Mouse (Mus musculus) layer of hippocampus, adult 18-20 months (tissue): ENCODE measurements at regions not wholly inside any gene's neighbourhood (a gene's known extent, or its start where the extent isn't known, plus 50 kb on each side); places are given as distances from the start of the nearest gene placed in this dataset.

Experiments used
- DNase-seq, 2 experiments: peaks; one replicate each; pipeline ENCODE4 v3.0.0; 2022; ENCODE audit warnings: low spot score in 2 of 2

DNA sequence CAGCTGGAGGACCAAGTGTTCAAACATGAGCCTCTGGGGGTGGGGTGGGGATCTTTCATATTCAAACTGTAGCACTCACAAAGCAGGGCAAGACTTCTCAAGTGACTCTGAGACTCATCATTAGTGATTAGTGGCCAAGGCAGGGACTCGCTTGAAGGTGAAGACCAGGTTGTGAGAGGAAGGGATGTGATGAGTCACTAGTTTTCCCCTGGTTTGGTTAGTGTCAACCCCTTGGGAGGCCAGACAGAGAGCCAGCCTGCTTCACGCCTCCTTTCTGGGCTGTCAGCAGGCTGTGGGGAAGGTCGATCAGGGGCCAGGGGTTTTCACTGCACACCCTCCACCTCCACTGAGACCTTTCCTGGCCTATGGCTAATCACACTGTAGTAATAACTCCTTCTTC, 65.2 kb downstream of the Slc30a10 start:
- no peak for DNase-seq

DNA sequence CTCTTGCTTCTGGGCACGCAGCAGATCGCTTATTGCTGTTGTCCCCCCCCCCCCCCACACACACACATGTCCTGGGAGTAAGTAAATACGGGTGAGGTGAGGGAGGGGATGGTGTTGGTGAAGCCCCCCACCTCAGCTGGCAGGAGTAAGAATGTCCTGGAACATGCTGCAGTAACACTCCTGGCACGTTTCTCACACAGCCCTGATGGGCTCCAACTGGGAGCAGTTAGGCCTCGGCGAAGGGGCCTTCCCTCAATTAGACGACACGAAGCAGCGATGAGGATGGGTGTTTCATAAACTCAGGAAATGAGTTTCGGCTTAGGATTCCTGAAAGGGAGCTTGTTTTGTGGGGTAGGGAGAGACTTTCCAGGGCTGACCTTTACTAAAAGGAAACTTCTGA, 69.4 kb downstream of the Slc30a10 start:
- no peak for DNase-seq

DNA sequence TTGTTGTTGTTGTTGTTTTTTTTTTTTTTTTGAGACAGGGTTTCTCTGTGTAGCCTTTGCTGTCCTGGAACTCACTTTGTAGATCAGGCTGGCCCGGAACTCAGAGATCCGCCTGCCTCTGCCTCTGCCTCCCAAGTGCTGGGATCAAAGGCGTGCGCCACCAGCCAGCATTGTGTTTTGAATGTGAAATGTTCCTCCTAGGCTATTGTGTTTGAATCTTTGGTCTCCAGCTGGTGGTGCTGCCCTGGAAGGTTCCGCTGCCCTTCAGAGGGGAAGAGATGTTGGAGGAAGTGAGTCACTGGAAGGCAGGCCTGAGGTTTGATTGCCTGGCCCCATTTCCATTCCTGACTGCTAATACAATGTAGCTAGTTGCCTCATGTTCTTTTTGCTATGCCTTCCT, 78.8 kb downstream of the Slc30a10 start:
- no peak for DNase-seq

DNA sequence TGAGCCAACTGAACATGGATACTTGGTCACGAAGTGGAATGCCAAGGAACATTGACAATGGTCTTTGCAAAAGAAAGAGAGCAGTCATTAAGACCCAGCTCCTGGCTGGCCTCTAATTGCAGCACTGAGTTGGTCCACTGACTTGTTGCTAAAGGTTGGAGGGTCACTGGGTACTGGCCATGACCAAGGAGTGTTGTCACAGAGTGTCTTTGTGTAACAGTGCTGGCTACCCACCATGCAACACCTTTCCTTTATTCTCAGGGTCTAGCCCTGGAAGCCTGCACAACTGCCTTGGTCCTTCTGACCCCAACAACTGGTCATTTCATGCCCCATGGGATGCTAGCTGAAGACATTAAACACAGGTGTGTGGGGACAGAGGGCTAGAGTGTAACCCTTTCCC, 79.5 kb downstream of the Slc30a10 start:
- no peak for DNase-seq

DNA sequence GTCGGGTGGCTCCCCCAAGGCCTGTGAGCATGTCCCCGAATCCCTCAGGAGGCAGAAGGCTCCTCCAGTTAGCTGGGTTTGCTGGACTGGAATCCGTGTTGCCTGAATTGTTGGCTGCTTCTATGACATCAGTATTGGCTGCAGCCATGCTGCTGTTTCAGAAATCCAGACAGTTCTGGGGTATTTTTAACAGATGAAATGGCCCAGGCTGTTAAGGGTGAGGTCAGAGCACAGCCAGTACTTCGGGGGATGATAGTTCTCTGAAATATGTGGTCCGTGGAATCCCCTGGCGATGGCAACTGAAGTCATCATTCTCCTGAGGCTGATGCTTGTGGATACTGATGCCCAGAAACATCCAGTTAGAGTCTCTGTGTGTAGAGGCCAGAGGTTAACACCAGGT, 80.7 kb downstream of the Slc30a10 start:
- DNase-seq, result no peak

DNA sequence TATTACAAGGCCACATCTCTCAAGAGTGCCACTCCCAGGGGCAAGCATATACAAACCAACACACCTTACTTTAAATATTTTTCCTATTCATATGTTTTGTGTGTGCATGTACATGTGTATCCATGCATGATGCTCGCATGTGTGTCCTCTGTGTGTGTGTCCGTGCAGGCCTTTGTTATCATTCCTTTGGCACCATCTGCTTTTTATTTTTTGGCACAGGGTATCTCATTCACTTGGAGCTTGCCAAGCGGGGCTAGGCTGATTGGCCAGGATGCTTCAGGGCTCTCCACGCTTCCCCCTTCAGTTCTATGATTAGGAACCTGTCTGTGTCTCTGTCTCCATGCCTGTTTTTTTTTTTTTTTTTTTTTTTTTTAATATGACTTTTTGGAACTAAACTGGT, 82.6 kb downstream of the Slc30a10 start:
- DNase-seq, result no peak

DNA sequence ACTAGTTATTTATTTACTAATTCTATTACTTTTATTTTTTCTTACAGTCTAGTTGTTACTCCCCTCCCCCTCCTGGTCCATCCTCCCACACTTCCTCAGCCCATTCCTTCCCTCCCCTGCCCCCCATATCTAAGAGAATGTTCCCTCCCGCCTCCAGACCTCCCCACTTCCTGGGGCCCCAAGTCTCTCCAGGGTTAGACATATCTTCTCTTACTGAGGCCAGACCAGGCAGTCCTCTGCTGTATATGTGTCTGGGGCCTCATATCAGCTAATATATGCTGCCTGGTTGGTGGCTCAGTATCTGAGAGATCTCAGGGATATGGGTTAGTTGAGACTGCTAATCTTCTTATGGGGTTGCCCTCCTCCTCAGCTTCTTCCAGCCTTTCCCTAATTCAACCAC, 84.8 kb downstream of the Slc30a10 start:
- no peak for DNase-seq

DNA sequence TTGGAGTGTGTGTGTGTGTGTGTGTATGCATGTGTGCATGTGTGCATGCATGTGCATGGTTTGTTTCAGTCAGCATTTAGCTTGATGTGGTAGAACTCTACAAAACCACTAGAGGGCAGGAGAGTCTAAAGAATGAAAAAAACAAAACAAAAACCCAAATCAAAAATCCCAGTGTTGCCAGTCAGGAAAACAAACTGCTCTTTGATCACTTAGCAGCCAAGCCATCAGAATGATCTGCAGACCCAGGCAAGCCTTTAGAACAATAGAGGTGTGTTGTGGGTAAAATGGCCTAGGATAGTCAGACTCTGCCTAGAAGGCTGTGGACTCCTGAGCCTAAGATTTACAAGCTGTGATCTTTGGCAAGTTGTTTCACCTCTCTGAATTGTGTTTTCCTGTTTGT, 91.7 kb downstream of the Slc30a10 start:
- peak in 1 of 2 experiments; percentile 46 for DNase-seq

DNA sequence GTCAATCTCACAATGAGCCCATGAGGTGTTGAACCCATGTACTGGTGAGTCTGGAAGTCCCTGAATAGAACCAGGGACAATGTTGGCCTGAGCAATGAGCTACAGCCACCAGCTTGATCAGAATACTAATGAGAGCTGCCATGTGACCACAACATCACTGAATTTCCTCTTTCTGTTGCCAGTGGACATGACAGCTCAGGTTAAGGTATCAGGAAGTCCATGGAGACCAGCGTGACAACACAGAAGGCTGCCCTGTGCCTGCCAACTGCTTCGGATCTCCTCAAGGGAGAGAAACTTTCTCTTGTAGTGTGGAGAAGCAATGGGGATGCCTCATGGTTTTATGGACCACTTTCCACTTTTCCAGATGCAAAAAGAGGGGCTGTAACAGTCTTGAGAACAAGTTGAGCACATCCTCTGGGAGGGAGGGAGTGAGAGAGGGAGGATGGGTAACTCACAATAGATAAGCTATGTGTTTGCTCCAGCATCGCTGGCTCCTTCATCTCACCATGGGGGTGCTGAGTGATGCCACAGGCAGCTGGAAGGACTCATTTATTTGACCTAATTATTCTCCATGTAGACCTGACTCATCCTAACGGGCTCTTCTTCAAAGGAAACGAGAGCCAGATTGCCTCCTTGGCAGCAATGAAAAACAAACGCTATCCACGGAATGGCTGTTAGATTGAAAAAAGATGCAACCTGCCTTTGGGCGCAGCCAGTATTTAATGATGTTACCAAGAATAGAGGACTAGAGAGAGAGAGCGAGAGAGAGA, 118.3 kb downstream of the Slc30a10 start:
- peak; percentile 22 to 34 for DNase-seq

DNA sequence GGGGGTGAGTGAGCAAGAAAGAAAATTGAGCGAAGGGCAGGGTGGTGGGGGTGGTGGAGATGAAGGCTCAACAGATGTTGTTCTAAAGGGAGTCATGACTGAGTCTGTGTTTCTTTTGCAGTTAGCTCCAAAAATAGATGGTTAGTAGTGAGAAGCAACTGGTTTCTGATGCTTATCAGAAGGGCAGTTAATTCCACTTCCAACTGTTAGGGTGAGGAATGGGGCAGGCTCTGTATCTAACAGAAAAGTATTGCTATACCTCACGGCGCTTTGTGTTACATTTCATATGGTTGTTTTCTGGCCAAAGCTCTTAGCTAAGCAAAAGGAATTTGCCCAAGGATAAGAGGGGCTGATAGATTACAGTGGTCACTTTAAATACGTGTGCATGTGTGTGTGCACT, 120.3 kb downstream of the Slc30a10 start:
- no peak for DNase-seq

DNA sequence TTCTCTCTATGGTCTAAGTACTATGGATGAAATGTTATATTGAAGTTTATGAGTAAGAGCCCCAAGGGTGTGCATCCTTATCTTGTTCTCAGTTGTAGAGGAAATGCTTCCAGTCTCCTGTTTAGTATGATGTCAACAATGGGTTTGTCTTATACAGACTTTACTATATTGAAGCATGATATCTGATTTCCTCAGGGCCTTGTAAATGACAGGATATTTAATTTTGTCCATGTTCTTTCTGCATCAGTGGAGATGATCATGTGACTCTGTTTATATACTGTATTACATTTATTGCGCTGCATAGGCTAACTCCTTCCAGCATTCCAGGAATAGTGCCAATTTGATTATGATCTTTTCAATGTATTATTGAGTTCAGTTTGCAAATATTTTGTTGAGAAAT, 125.2 kb downstream of the Slc30a10 start:
- DNase-seq, result no peak

DNA sequence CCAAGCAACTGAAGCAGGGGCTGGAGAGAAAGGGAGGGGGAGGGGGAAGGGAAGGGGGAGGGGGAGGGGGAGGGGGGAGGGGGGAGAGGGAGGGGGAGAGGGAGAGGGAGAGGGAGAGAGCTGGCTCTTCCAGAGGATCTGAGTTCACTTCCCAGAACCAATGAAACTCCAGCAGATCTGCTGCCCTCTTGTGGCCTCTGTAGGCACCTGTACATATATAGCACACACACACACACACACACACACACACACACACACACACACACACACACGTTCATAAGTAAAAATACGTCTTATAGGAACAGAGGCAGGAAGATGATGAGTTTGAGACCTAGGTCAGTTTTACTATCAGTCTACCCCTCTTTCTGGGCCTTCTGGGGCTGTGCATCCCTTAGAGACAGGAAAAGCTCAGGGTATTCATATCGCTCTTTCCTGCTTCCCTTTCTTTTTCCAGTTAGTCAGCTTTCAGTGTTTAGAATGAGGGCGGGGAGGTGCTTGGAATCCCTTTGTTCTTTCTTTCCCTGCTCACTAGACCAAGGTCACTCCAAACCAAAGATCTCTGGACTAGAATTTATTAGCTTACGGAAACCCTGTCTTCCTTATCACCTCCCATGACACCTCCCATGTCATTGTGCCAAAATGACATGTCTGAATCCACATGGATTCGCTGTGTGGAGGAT, 130.7 kb downstream of the Slc30a10 start:
- no peak for DNase-seq

DNA sequence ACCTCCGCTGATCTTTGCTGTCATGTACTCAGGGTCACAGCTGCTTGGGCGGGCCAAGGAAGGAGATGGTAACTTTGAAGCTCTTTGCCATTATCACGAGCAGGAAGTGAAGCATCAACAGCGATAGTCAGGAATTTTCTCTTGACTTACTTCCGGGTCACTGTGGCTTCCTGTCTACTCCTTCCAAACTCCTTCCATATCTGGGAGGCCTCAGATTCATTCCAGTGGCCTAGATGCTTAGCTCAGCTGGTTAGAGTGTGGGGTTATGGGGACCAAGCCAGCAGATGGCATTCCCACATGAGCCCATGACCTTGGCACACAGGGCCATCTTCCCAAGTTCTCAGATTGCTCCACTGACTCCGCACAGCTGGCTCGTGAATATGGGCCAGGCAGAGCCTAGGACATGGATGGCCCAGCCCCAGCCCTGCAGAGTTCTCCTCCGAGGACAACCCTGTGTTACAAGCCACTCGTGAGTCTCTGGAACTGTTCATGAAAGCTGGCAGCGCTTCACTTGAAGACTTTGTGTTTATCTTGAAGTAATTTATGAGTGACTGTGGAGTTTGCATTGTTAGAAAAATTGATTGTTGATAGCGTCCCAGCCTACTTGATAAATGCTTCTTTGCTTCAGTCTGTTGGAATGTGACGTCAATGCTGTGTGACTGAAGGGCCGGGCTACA, 133.2 kb downstream of the Slc30a10 start:
- no peak for DNase-seq

DNA sequence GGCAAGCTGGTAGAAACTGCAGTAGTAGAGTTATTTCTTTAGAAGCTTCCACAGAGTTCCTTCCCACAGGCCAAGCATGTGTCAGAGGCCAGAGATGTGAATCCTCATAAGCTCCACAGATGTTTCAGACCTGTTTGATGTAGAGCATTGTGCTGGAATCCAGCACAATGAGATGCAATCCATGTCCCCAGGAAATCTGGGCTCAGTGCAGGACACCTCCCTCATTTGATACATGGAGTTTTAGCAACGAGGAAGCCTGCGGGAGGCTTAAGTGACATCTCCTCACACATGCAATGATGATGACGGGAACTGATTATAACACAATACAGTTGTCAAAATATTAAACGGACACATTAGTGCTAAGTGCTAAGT, 133.7 kb downstream of the Slc30a10 start:
- no peak for DNase-seq

DNA sequence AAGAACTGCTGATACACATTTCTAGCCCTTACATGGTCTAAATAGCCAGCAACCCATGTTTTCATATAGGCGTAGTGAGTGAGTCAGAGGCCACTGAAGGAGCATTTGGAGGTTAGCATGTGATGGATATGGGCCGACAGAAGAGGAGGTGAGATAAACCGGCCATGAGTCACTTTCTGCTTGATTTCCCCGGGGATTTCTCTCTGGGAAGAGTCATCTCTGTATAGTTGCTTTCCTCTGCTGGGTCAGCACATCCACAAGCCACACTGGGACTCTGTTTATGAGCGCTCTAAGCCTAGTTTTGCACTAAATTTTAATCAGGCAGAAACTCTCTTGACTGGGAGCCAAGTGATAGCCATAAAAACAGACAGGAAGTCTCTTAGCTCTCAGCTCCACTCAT, 142.2 kb downstream of the Slc30a10 start:
- no peak for DNase-seq

DNA sequence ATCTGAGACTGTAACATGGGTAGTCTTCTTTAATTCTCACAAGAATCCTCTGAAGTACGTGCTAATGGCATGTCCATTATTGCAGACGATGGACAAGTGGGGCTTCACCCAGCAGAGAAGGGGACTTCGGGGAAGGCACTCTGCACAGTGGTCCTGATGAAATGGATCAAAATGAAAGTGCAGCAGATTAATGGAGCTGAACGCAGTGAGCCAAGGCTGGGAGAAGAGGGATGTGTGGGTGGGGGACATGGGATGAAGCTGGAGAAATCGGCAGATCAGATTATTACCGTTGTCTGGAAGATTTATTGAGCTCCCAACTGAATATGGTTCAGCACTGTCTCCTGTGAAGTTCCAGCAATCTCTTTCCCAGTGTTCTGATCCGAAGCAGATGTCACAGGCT, 143.9 kb downstream of the Slc30a10 start:
- DNase-seq, result peak in 1 of 2 experiments; percentile 8

DNA sequence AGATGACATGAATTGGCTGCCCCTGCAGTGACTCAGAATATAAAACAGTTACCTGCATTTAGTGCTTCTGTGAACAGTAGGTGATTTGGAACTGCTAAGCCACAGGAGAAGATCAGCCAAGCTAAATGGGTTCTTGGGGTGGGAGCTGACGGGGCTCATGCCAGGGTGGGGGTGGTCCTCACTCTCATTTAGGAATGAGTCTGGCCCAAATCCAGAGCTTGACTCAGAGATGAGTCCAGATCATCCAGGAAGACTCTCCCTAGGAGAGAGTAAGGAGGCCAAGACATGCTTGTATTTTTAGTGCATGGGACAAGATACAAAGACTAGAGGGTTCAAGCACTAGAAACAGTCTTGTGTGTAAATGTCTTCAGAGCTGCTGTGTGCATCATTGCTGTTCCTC, 146.5 kb downstream of the Slc30a10 start:
- no peak for DNase-seq

DNA sequence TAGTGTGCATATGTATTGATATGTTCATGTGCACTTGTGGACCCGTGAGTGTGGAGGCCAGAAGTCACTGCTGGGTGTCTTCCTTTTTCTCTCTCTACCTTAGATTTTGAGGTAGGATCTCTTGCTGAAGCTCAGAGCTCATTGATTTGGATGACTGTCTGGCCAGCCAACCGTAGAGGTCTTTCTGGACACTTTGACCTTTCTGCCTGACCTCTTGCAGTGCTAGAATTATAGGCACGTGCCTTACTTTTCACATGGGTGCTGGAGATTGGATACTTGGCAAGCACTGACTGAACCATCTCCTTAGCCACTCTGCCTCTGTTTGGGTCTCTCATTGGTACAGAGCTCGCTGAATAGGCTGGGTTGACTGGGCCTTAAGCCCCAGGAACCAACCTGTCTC, 151.3 kb downstream of the Slc30a10 start:
- DNase-seq, result no peak

DNA sequence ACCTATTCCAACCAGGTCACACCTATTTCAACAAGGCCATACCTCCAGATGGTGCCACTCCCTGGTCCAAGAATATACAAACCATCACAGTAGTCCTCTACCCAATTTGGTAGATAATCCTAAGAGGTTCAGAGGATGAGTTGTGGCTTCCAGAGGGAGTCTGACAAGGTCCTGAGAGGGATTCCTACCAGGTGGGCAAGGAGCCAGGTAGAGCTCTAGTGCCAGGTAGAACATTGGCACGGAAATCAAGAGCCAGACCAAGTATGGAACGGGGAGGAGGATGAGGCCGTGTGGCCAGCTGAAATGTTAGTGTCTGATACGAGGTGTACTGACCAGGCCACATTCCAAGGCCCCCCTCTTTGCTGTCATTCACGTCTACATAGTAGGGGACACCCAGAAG, 153.0 kb downstream of the Slc30a10 start:
- no peak for DNase-seq

DNA sequence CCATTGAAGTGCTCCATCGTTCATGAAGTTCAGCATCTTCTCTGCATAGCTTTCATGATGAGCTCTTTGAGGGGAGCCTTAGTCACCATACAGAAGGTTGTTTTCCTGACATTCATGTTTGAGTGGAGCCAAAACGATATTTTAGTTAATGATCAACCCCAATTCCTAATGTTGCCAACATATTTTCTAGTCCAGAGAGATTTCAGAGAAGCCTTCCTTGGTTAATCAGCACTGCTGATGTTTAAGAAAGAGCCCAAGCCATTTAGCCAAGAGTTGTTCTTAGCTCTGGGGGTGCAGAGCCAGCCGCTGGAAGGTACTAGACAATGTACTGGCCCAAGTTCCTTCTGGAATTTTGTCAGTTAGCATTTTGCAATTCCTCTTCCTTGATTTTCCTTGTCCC, 153.8 kb downstream of the Slc30a10 start:
- no peak for DNase-seq

DNA sequence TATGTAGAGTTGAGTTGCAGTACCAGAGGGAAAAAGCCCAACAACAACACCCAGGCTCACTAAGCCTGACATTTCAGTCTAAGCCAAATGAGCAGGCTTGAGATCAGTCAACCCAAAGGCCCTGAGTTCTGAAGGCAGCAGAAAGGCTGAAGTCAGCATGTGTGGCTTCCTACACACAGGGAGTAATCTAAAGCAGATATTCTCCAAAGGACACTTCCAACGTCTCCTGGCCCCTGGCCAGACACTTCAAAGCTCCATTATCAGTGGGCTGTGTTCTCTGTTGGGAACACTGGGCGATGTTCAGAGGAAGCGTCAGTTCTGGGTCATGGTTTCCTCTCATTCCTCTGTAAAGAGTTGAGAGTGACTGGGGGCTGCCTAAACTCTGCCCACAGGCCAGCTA, 155.9 kb downstream of the Slc30a10 start:
- no peak for DNase-seq

DNA sequence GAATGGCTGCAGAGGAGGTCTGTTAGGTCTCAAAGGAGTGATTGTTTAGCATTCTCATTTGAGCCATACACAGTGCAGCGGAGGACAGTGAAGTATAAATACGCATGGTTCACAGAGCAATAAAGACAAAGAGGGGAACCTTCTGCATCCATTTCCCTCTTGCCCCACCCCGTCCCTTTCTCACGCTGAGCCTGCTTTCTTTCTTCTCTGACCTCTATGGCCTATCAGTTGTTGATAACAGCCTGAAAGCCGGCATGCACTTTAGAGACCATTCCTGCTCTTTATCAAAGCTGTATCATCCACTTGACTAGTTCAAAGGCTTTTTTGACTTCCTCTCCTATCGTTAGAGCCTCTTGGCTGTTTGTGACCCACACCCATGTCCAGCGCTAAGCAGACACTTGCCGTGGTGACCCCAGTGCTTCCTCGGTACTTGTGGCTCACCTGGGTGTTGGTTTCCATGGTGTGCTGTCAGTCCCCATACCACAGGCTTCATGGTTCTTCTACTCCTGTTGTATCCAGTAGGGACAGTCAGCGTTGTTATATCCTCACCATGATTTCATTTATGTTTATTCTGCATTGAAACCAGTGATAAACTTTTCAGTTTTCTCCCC, 161.3 kb downstream of the Slc30a10 start:
- no peak for DNase-seq
